Mouse (Mus musculus) kidney, postnatal 36 days (tissue): ENCODE results near the gene Pfn4.
"Not testable (repeated sequence)": the region's sequence is repeated elsewhere in the genome, so short reads cannot be mapped to it uniquely, and the experiment has no call there.

Experiments used
- DNase-seq, 2 experiments: peaks; one replicate each; pipeline ENCODE4 v3.0.0; 2021 to 2022; ENCODE audit warnings: mixed read lengths in 2 of 2

Gene Pfn4

GRCm38 (mm10) chr12:4788128-4788527, 19.3 kb downstream of the Pfn4 start:
- not testable (repeated sequence) for DNase-seq

GRCm38 (mm10) chr12:4793718-4794117, 24.9 kb downstream of the Pfn4 start:
- DNase-seq = peak in 1 of 2 experiments; percentile 76

- not testable (repeated sequence) for DNase-seq
Measured at GRCm38 (mm10) chr12:4797471-4797870, 28.6 kb downstream of the Pfn4 start.

- peak in 1 of 2 experiments; percentile 39 for DNase-seq
Measured at GRCm38 (mm10) chr12:4811036-4811435, 42.2 kb downstream of the Pfn4 start.

GRCm38 (mm10) chr12:4811705-4812104, 42.9 kb downstream of the Pfn4 start:
- DNase-seq = no peak

GRCm38 (mm10) chr12:4813636-4814035, 44.8 kb downstream of the Pfn4 start:
- no peak for DNase-seq

GRCm38 (mm10) chr12:4816680-4817360, 48.0 kb downstream of the Pfn4 start:
- no peak for DNase-seq

- peak; percentile 99 to 100 for DNase-seq
Measured at GRCm38 (mm10) chr12:4817361-4818101, 48.7 kb downstream of the Pfn4 start, which contains the start of gene Sf3b6. TSS of gene Sf3b6 (plus strand) at chr12:4817544.

- no peak for DNase-seq
Measured at GRCm38 (mm10) chr12:4827256-4827655, 58.4 kb downstream of the Pfn4 start.
